Mouse (Mus musculus): ENCODE measurements around the gene Itga7. TPM values are rescaled to one million over a fixed set of nuclear protein-coding genes. Genes with fewer than 3 reads are reported as not detected.

Itga7 gene
- polyA plus RNA-seq, 1 experiment: 24.3 TPM

- TF ChIP-seq POLR2A (IDR thresholded peaks at IDR 0.05; ENCODE audit: extremely low read depth, insufficient read depth, low read length) (no peak), CTCF (IDR thresholded peaks at IDR 0.05; ENCODE audit: extremely low read depth, insufficient read depth, low read length) (no peak)
- Histone ChIP-seq H3K4me3 (ENCODE audit: insufficient read depth, low read length) (no peak overlapping the region), H3K27ac (ENCODE audit: insufficient read depth, low read length) (no peak overlapping the region), H3K4me1 (ENCODE audit: control insufficient read depth, insufficient read depth, low read length) (no peaks in the 10 kb centered on the region)
These were observed 62.2 kb downstream of the Itga7 start for GRCm38 (mm10) chr10:128995796-128996195.

- Histone ChIP-seq H3K4me1 (ENCODE audit: control insufficient read depth, insufficient read depth, low read length) (no peaks in the 10 kb centered on the region), H3K27ac (ENCODE audit: insufficient read depth, low read length) (no peak overlapping the region), H3K4me3 (ENCODE audit: insufficient read depth, low read length) (no peak overlapping the region)
- no peak for TF ChIP-seq CTCF (IDR thresholded peaks at IDR 0.05; ENCODE audit: extremely low read depth, insufficient read depth, low read length)
- TF ChIP-seq POLR2A (IDR thresholded peaks at IDR 0.05; ENCODE audit: extremely low read depth, insufficient read depth, low read length): no peak
These were observed 63.0 kb downstream of the Itga7 start for GRCm38 (mm10) chr10:128996523-128997040.

GRCm38 (mm10) chr10:129004032-129004920, 70.7 kb downstream of the Itga7 start:
- H3K4me1 ChIP-seq (ENCODE audit: control insufficient read depth, insufficient read depth, low read length): no peaks in the 10 kb centered on the region
- no peak overlapping the region for H3K4me3 ChIP-seq (ENCODE audit: insufficient read depth, low read length)
- TF ChIP-seq CTCF (IDR thresholded peaks at IDR 0.05; ENCODE audit: extremely low read depth, insufficient read depth, low read length) (no peak), POLR2A (IDR thresholded peaks at IDR 0.05; ENCODE audit: extremely low read depth, insufficient read depth, low read length) (no peak)

More at GRCm38 (mm10) chr10:129004032-129004920, 70.7 kb downstream of the Itga7 start:
- H3K27ac ChIP-seq (ENCODE audit: insufficient read depth, low read length): no peak overlapping the region

Other genes starting within 250 kb of the Itga7 start
- 120 and 125 TPM in 2 replicates for gene Rab5b, start 237.6 kb upstream of the Itga7 start, polyA plus RNA-seq (2012; rRNA removed)
- gene Pmel, start 229.6 kb upstream of the Itga7 start, polyA plus RNA-seq (2012; rRNA removed): 0.61 and 0.66 TPM in 2 replicates
- 4.5 and 4.6 TPM in 2 replicates for gene Cdk2, start 228.8 kb upstream of the Itga7 start, polyA plus RNA-seq (2012; rRNA removed)
- gene Dgka, start 189.0 kb upstream of the Itga7 start, polyA plus RNA-seq (2012; rRNA removed): 13.2 and 15.5 TPM in 2 replicates
- gene Pym1, start 185.9 kb upstream of the Itga7 start, polyA plus RNA-seq (2012; rRNA removed): 39.4 and 41.1 TPM in 2 replicates
- 0.38 and 0.57 TPM in 2 replicates for gene Mmp19, start 142.9 kb upstream of the Itga7 start, polyA plus RNA-seq (2012; rRNA removed)
- gene Dnajc14, start 129.8 kb upstream of the Itga7 start, polyA plus RNA-seq (2012; rRNA removed): 23.0 and 23.9 TPM in 2 replicates
- 12.7 and 13.8 TPM in 2 replicates for gene Tmem198b, start 129.4 kb upstream of the Itga7 start, polyA plus RNA-seq (2012; rRNA removed)
- gene Sarnp, start 116.5 kb upstream of the Itga7 start, polyA plus RNA-seq (2012; rRNA removed): 50.1 and 53.4 TPM in 2 replicates
- 18.3 and 20.3 TPM in 2 replicates for gene Ormdl2, start 112.2 kb upstream of the Itga7 start, polyA plus RNA-seq (2012; rRNA removed)
- gene Gdf11, start 42.1 kb upstream of the Itga7 start, polyA plus RNA-seq (2012; rRNA removed): 7.2 TPM in 2 replicates
- gene Cd63, start 32.8 kb upstream of the Itga7 start, polyA plus RNA-seq (2012; rRNA removed): 76.2 and 79.5 TPM in 2 replicates
- 12.7 and 13.0 TPM in 2 replicates for gene Rdh5, start 10.9 kb upstream of the Itga7 start, polyA plus RNA-seq (2012; rRNA removed)
- gene Bloc1s1, start 9.8 kb upstream of the Itga7 start, polyA plus RNA-seq (2012; rRNA removed): 221 and 224 TPM in 2 replicates
- not detected in 2 replicates for gene Mettl7b, start 27.2 kb downstream of the Itga7 start, polyA plus RNA-seq (2012; rRNA removed)
- gene Olfr9, start 55.6 kb downstream of the Itga7 start, polyA plus RNA-seq (2012; rRNA removed): not detected in 2 replicates
- gene Olfr763, start 77.0 kb downstream of the Itga7 start, polyA plus RNA-seq (2012; rRNA removed): not detected in 2 replicates
- not detected in 2 replicates for gene Olfr764-ps1, start 106.1 kb downstream of the Itga7 start, polyA plus RNA-seq (2012; rRNA removed)
- not detected in 2 replicates for gene Olfr765, start 116.2 kb downstream of the Itga7 start, polyA plus RNA-seq (2012; rRNA removed)
- not detected in 2 replicates for gene Olfr766-ps1, start 135.2 kb downstream of the Itga7 start, polyA plus RNA-seq (2012; rRNA removed)
- not detected in 2 replicates for gene Olfr767, start 149.1 kb downstream of the Itga7 start, polyA plus RNA-seq (2012; rRNA removed)
- gene Olfr768, start 165.6 kb downstream of the Itga7 start, polyA plus RNA-seq (2012; rRNA removed): not detected in 2 replicates
- gene Olfr769, start 184.0 kb downstream of the Itga7 start, polyA plus RNA-seq (2012; rRNA removed): not detected in 2 replicates
- gene Olfr770, start 205.2 kb downstream of the Itga7 start, polyA plus RNA-seq (2012; rRNA removed): not detected in 2 replicates
- not detected in 2 replicates for gene Olfr771, start 230.9 kb downstream of the Itga7 start, polyA plus RNA-seq (2012; rRNA removed)
- not detected in 2 replicates for gene Olfr772, start 244.1 kb downstream of the Itga7 start, polyA plus RNA-seq (2012; rRNA removed)

Measured in cortical plate, adult 2 months (tissue).